Mouse (Mus musculus) kidney, postnatal 4 days (tissue): Measurements from ENCODE around the gene 2300002M23Rik.
A peak's percentile ranks its signal among the peaks of the same experiment; 100 is the strongest.

Experiments
- DNase-seq, 2 experiments: peaks; one replicate each; pipeline ENCODE4 v3.0.0; 2021; ENCODE audit warnings: mixed read lengths in 2 of 2

2300002M23Rik gene

GRCm38 (mm10) chr17:35556812-35557211 is 10.4 kb upstream of the 2300002M23Rik start:
- DNase-seq, result peak; percentile 76 to 84

- no peak for DNase-seq
Observed at GRCm38 (mm10) chr17:35557351-35557750, 9.9 kb upstream of the 2300002M23Rik start.

GRCm38 (mm10) chr17:35558216-35558615 is 9.0 kb upstream of the 2300002M23Rik start:
- no peak for DNase-seq

GRCm38 (mm10) chr17:35567767-35568166 is 517 bp downstream of the 2300002M23Rik start:
- DNase-seq, result no peak

- DNase-seq, result no peak
Observed at GRCm38 (mm10) chr17:35569091-35569944, 2.1 kb downstream of the 2300002M23Rik start.

GRCm38 (mm10) chr17:35570836-35571235 is 3.6 kb downstream of the 2300002M23Rik start:
- DNase-seq, result no peak

- no peak for DNase-seq
Observed at GRCm38 (mm10) chr17:35571477-35571876, 4.2 kb downstream of the 2300002M23Rik start.

GRCm38 (mm10) chr17:35578211-35578610 is 11.0 kb downstream of the 2300002M23Rik start:
- DNase-seq, result peak; percentile 90 to 92

- peak in 1 of 2 experiments; percentile 30 for DNase-seq
Observed at GRCm38 (mm10) chr17:35582900-35583299, 15.7 kb downstream of the 2300002M23Rik start.

- DNase-seq, result peak; percentile 89 to 90
Observed at GRCm38 (mm10) chr17:35584330-35584937, 17.2 kb downstream of the 2300002M23Rik start.

- no peak for DNase-seq
Observed at GRCm38 (mm10) chr17:35587291-35587690, 20.0 kb downstream of the 2300002M23Rik start.

GRCm38 (mm10) chr17:35588387-35588786 is 21.1 kb downstream of the 2300002M23Rik start:
- no peak for DNase-seq

GRCm38 (mm10) chr17:35590410-35591218 is 23.4 kb downstream of the 2300002M23Rik start:
- DNase-seq, result peak; percentile 88 to 89

- no peak for DNase-seq
Observed at GRCm38 (mm10) chr17:35591219-35591578, 23.9 kb downstream of the 2300002M23Rik start.

- DNase-seq, result no peak
Observed at GRCm38 (mm10) chr17:35591731-35592130, 24.5 kb downstream of the 2300002M23Rik start.

GRCm38 (mm10) chr17:35592131-35592530 is 24.9 kb downstream of the 2300002M23Rik start:
- no peak for DNase-seq

- no peak for DNase-seq
Observed at GRCm38 (mm10) chr17:35593786-35594185, 26.5 kb downstream of the 2300002M23Rik start.

- DNase-seq, result no peak
Observed at GRCm38 (mm10) chr17:35594456-35594855, 27.2 kb downstream of the 2300002M23Rik start.

- DNase-seq, result no peak
Observed at GRCm38 (mm10) chr17:35597399-35597798, 30.1 kb downstream of the 2300002M23Rik start.

- DNase-seq, result no peak
Observed at GRCm38 (mm10) chr17:35601249-35601648, 34.0 kb downstream of the 2300002M23Rik start, which contains the start of gene Sfta2. Sfta2 (plus strand) TSS chr17:35601549.

- DNase-seq, result no peak
Observed at GRCm38 (mm10) chr17:35601736-35602354, 34.6 kb downstream of the 2300002M23Rik start.

- DNase-seq, result no peak
Observed at GRCm38 (mm10) chr17:35617127-35617526, 49.9 kb downstream of the 2300002M23Rik start.
